Mouse (Mus musculus) heart, embryonic 11.5 days (tissue): ENCODE data around the gene Prkacb. TPM values are rescaled to one million over a fixed set of nuclear protein-coding genes. Genes with fewer than 3 reads are reported as not detected.

Source experiments
- ATAC-seq: fragments of 200-750 bp; cut with Nextera tagmentation; replicated peaks from 2 replicates; pipeline ENCODE4 v1.8.0; 2017; ENCODE audit warnings: moderate library complexity; ENCODE audit not compliant: insufficient number of reproducible peaks, low FRiP score, low TSS enrichment
- H3K27ac ChIP-seq: fragments of 300-500 bp; sonication (generic); 2 replicates; pipeline ENCODE4 v1.5.1; 2014; ENCODE audit warnings: mild to moderate bottlenecking, low read depth, low read length
- H3K27me3 ChIP-seq: fragments of 300-500 bp; sonication (generic); 2 replicates; pipeline ENCODE4 v1.6.1; 2014; ENCODE audit warnings: mild to moderate bottlenecking, low read length, mixed read lengths; ENCODE audit not compliant: control insufficient read depth, insufficient read depth
- H3K36me3 ChIP-seq: fragments of 300-500 bp; sonication (generic); 2 replicates; pipeline ENCODE4 v1.6.1; 2014; ENCODE audit warnings: mild to moderate bottlenecking, low read length, moderate library complexity, mixed read lengths; ENCODE audit not compliant: control insufficient read depth, insufficient read depth
- H3K4me1 ChIP-seq: fragments of 300-500 bp; sonication (generic); 2 replicates; pipeline ENCODE4 v1.6.1; 2014; ENCODE audit warnings: low read length; ENCODE audit not compliant: control insufficient read depth, insufficient read depth
- H3K4me2 ChIP-seq: fragments of 300-500 bp; sonication (generic); 2 replicates; pipeline ENCODE4 v1.6.1; 2014; ENCODE audit warnings: mild to moderate bottlenecking, moderate library complexity
- H3K4me3 ChIP-seq: fragments of 300-500 bp; sonication (generic); 2 replicates; pipeline ENCODE4 v1.5.1; 2014; ENCODE audit warnings: low read depth, low read length
- H3K9ac ChIP-seq: fragments of 300-500 bp; sonication (generic); 2 replicates; pipeline ENCODE4 v1.6.1; 2014; ENCODE audit warnings: mild to moderate bottlenecking, low read depth, low read length, moderate library complexity
- H3K9me3 ChIP-seq: fragments of 300-500 bp; sonication (generic); replicated peaks from 2 replicates; pipeline ENCODE4 v1.6.1; 2016; ENCODE audit warnings: low read length; ENCODE audit not compliant: control insufficient read depth
- WGBS: fragments of 180-500 bp; shearing (Covaris S2); extraction: QIAGEN DNeasy Blood & Tissue Kit; methylation state at CpG from one replicate; pipeline ENCODE4 v1.1.7; 2014; ENCODE audit not compliant: insufficient replicate concordance; 5-methylcytosine and 5-hydroxymethylcytosine counted together
- polyA plus RNA-seq: library from polyadenylated mRNA; unstranded; fragments of >200 nt; fragmentation: Nextera tagmentation; extraction: Ambion mirVana; gene quantifications from 2 replicates; pipeline ENCODE4 v1.2.1, GENCODE M21; 2014

Gene Prkacb
- polyA plus RNA-seq, 1 experiment from 2014 or later = 46.3 TPM

- Histone ChIP-seq H3K4me3 (no peak overlapping the region), H3K36me3 (no peaks in the 10 kb centered on the region), H3K9me3 (no peaks in the 10 kb centered on the region), H3K27me3 (no peaks in the 10 kb centered on the region), H3K4me2 (no peak overlapping the region), H3K27ac (no peak overlapping the region), H3K9ac (no peak overlapping the region), H3K4me1 (peaks cover 8% of the 10 kb centered on the region)
- WGBS = 80% methylated on average over 4 of the region's 4 CpGs
- ATAC-seq = no peak
Measured at GRCm38 (mm10) chr3:146704099-146704498, 108.7 kb downstream of the Prkacb start.

GRCm38 (mm10) chr3:146700051-146700450 is 112.7 kb downstream of the Prkacb start:
- H3K9me3 ChIP-seq = no peaks in the 10 kb centered on the region
- H3K27ac ChIP-seq = 0 out of 2 replicates have a peak overlapping the region, but pooled peaks have one; percentile 13
- peak; percentile 46; the same call in 1 of the 2 replicates for ATAC-seq
- H3K27me3 ChIP-seq = no peaks in the 10 kb centered on the region
- peak overlapping the region; percentile 29; the same call in 1 of the 2 replicates for H3K9ac ChIP-seq
- no peak overlapping the region for H3K4me3 ChIP-seq
- no peaks in the 10 kb centered on the region for H3K36me3 ChIP-seq
- peaks cover 11% of the 10 kb centered on the region for H3K4me1 ChIP-seq
- 29% methylated on average over 11 of the region's 11 CpGs for WGBS
- H3K4me2 ChIP-seq = peak overlapping the region; percentile 45

GRCm38 (mm10) chr3:146698982-146699381 is 113.8 kb downstream of the Prkacb start:
- 23% methylated on average over 11 of the region's 11 CpGs for WGBS
- Histone ChIP-seq H3K27me3 (no peaks in the 10 kb centered on the region), H3K27ac (no peak overlapping the region)

GRCm38 (mm10) chr3:146692547-146692946 is 120.2 kb downstream of the Prkacb start:
- Histone ChIP-seq H3K27me3 (no peaks in the 10 kb centered on the region), H3K4me3 (no peak overlapping the region), H3K36me3 (no peaks in the 10 kb centered on the region), H3K9ac (no peak overlapping the region), H3K4me1 (peaks cover 4% of the 10 kb centered on the region), H3K9me3 (no peaks in the 10 kb centered on the region), H3K4me2 (no peak overlapping the region), H3K27ac (no peak overlapping the region)
- no peak for ATAC-seq
- 71% methylated on average over 5 of the region's 5 CpGs for WGBS

More at GRCm38 (mm10) chr3:146698982-146699381, 113.8 kb downstream of the Prkacb start:
- H3K36me3 ChIP-seq = no peaks in the 10 kb centered on the region
- H3K4me2 ChIP-seq = peak overlapping the region; percentile 35
- no peak for ATAC-seq
- no peaks in the 10 kb centered on the region for H3K9me3 ChIP-seq
- H3K4me3 ChIP-seq = no peak overlapping the region
- H3K9ac ChIP-seq = peak overlapping the region; percentile 43; the same call in 1 of the 2 replicates
- H3K4me1 ChIP-seq = peaks cover 11% of the 10 kb centered on the region

GRCm38 (mm10) chr3:146687121-146687725 is 125.6 kb downstream of the Prkacb start:
- peaks cover 24% of the 10 kb centered on the region for H3K4me1 ChIP-seq
- no peak for ATAC-seq
- no peaks in the 10 kb centered on the region for H3K27me3 ChIP-seq
- WGBS = 52% methylated on average over 4 of the region's 4 CpGs
- no peak overlapping the region for H3K9ac ChIP-seq
- H3K36me3 ChIP-seq = no peaks in the 10 kb centered on the region
- no peak overlapping the region for H3K4me3 ChIP-seq
- no peak overlapping the region for H3K4me2 ChIP-seq
- no peaks in the 10 kb centered on the region for H3K9me3 ChIP-seq
- H3K27ac ChIP-seq = no peak overlapping the region

- Histone ChIP-seq H3K27me3 (no peaks in the 10 kb centered on the region), H3K4me1 (peaks cover 27% of the 10 kb centered on the region), H3K9ac (no peak overlapping the region), H3K4me3 (no peak overlapping the region), H3K27ac (no peak overlapping the region), H3K9me3 (no peaks in the 10 kb centered on the region), H3K36me3 (no peaks in the 10 kb centered on the region), H3K4me2 (no peak overlapping the region)
- no peak for ATAC-seq
- 80% methylated on average over 8 of the region's 8 CpGs for WGBS
Measured at GRCm38 (mm10) chr3:146686428-146686827, 126.4 kb downstream of the Prkacb start.

- H3K9ac ChIP-seq = peak within 1 kb of the TSS; percentile 63
- no peaks in the 10 kb centered on the region for H3K27me3 ChIP-seq
- H3K27ac ChIP-seq = no peak within 1 kb of the TSS
- H3K9me3 ChIP-seq = no peaks in the 10 kb centered on the region
- peaks cover 27% of the 10 kb centered on the region for H3K4me1 ChIP-seq
- no peaks in the 10 kb centered on the region for H3K36me3 ChIP-seq
- 3% methylated on average over 50 of the region's 50 CpGs for WGBS
- peak within 1 kb of the TSS; percentile 83 for H3K4me2 ChIP-seq
- peak within 1 kb of the TSS; percentile 50 for H3K4me3 ChIP-seq
- peak; percentile 82 for ATAC-seq
Measured at GRCm38 (mm10) chr3:146684811-146685675, 127.7 kb downstream of the Prkacb start, which contains the start of gene Samd13. Samd13 (minus strand) TSS chr3:146685592.

GRCm38 (mm10) chr3:146683095-146683494 is 129.7 kb downstream of the Prkacb start:
- Histone ChIP-seq H3K36me3 (no peaks in the 10 kb centered on the region), H3K4me1 (peaks cover 26% of the 10 kb centered on the region), H3K27me3 (no peaks in the 10 kb centered on the region), H3K9ac (no peak overlapping the region), H3K27ac (peak overlapping the region; percentile 83; the same call in 1 of the 2 replicates), H3K9me3 (no peaks in the 10 kb centered on the region), H3K4me2 (peak overlapping the region; percentile 54; the same call in 1 of the 2 replicates), H3K4me3 (no peak overlapping the region)
- WGBS = 48% methylated on average over 2 of the region's 2 CpGs
- ATAC-seq = no peak
